ENCODE assay signal across 8 mouse cellular contexts in genomic region chr1:64189471-64189870, GRCm38 (mm10).
DNase-seq lines count a peak whose midpoint lies in the region; ATAC-seq and TF ChIP-seq lines count a peak whose summit lies in the region.

No protein-coding gene starts in this region.

- H3K4me1 ChIP-seq in forebrain, postnatal 0 days (ENCODE audit: insufficient read depth): peaks cover 20% of the 10 kb centered on the region
- H3K4me1 ChIP-seq in lung, embryonic 14.5 days (ENCODE audit: insufficient read depth): no peaks in the 10 kb centered on the region

- peak; percentile 37 to 69 for DNase-seq in heart, adult 18-20 months
- DNase-seq in heart, postnatal 25 days (ENCODE audit: low spot score): no peak
- peak; percentile 74 for DNase-seq in 416B (ENCODE audit: low read depth)
- DNase-seq in forebrain, postnatal 0 days: no peak
- peak; percentile 46 for DNase-seq in lung, embryonic 14.5 days
- DNase-seq in cerebellum, adult 9-10 months: no peak
- no peak for DNase-seq in adrenal gland, postnatal 25 days
- no peak for DNase-seq in left cerebral cortex, postnatal 25 days (ENCODE audit: low spot score in 2 of 2)

- H3K27ac ChIP-seq in forebrain, postnatal 0 days (ENCODE audit: low read depth, low read length): peak overlapping the region; percentile 23; the same call in 1 of the 2 replicates
- no peak overlapping the region for H3K27ac ChIP-seq in lung, embryonic 14.5 days (ENCODE audit: low read depth)

- WGBS in forebrain, postnatal 0 days: 42% methylated on average over 6 of the region's 6 CpGs
- WGBS in lung, embryonic 14.5 days: 29% methylated on average over 6 of the region's 6 CpGs

- peak; percentile 23; the same call in 1 of the 2 replicates for ATAC-seq in forebrain, postnatal 0 days
- no peak for ATAC-seq in lung, embryonic 14.5 days (ENCODE audit: insufficient read depth)

- no peak overlapping the region for H3K4me3 ChIP-seq in forebrain, postnatal 0 days (ENCODE audit: low read depth, low read length)
- H3K4me3 ChIP-seq in lung, embryonic 14.5 days (ENCODE audit: low read depth, low read length): no peak overlapping the region

- no peak for TF ChIP-seq CTCF in forebrain, postnatal 0 days (IDR thresholded peaks at IDR 0.05; ENCODE audit: low read depth)
- TF ChIP-seq CTCF in lung, embryonic 14.5 days (IDR thresholded peaks at IDR 0.05; ENCODE audit: low read depth): no peak

- H3K27me3 ChIP-seq in forebrain, postnatal 0 days (ENCODE audit: insufficient read depth, low read length): no peaks in the 10 kb centered on the region
- no peaks in the 10 kb centered on the region for H3K27me3 ChIP-seq in lung, embryonic 14.5 days (ENCODE audit: insufficient read depth, low read length)

- no peak overlapping the region for H3K4me2 ChIP-seq in forebrain, postnatal 0 days (ENCODE audit: low read depth)
- no peak overlapping the region for H3K4me2 ChIP-seq in lung, embryonic 14.5 days

- intact Hi-C loops in heart, postnatal 25 days (cut with DNase I): no loop called here
- intact Hi-C loops in left cerebral cortex, postnatal 25 days (cut with DNase I): no loop called here

- H3K9me3 ChIP-seq in forebrain, postnatal 0 days (ENCODE audit: low read length): no peaks in the 10 kb centered on the region
- H3K9me3 ChIP-seq in lung, embryonic 14.5 days (ENCODE audit: low read depth, low read length): no peaks in the 10 kb centered on the region

- no peaks in the 10 kb centered on the region for H3K36me3 ChIP-seq in forebrain, postnatal 0 days (ENCODE audit: insufficient read depth)
- H3K36me3 ChIP-seq in lung, embryonic 14.5 days (ENCODE audit: insufficient read depth): no peaks in the 10 kb centered on the region

- no peak overlapping the region for H3K9ac ChIP-seq in forebrain, postnatal 0 days
- H3K9ac ChIP-seq in lung, embryonic 14.5 days: no peak overlapping the region

Comparison
In these comparisons a context has a peak if more than half of its experiments do, and no peak if none do; other contexts are left out.
1. DNase-seq: peak in heart, adult 18-20 months (2 of 2), 416B (single experiment) and lung, embryonic 14.5 days (single experiment); none in heart, postnatal 25 days (single experiment), forebrain, postnatal 0 days (single experiment), cerebellum, adult 9-10 months (single experiment), adrenal gland, postnatal 25 days (single experiment) and left cerebral cortex, postnatal 25 days (0 of 2).